Mouse (Mus musculus) kidney, postnatal 25 days (tissue): ENCODE results near the gene Nfasc.

Source experiments
- DNase-seq, 2 experiments: peaks; one replicate each; pipeline ENCODE4 v3.0.0; 2021; ENCODE audit warnings: mixed read lengths in 2 of 2

Nfasc gene

GRCm38 (mm10) chr1:132537736-132538135 is 203.9 kb downstream of the Nfasc start:
- DNase-seq: no peak

GRCm38 (mm10) chr1:132536416-132536815 is 205.2 kb downstream of the Nfasc start:
- no peak for DNase-seq

- no peak for DNase-seq
These were observed 206.1 kb downstream of the Nfasc start for GRCm38 (mm10) chr1:132535541-132535940.

GRCm38 (mm10) chr1:132533840-132534239 is 207.8 kb downstream of the Nfasc start:
- no peak for DNase-seq

GRCm38 (mm10) chr1:132532521-132532920 is 209.1 kb downstream of the Nfasc start:
- DNase-seq: no peak

GRCm38 (mm10) chr1:132530631-132531191 is 210.9 kb downstream of the Nfasc start:
- DNase-seq: no peak

GRCm38 (mm10) chr1:132528647-132529334 is 212.8 kb downstream of the Nfasc start:
- no peak for DNase-seq

GRCm38 (mm10) chr1:132528071-132528470 is 213.5 kb downstream of the Nfasc start:
- DNase-seq: no peak

GRCm38 (mm10) chr1:132525832-132526231 is 215.8 kb downstream of the Nfasc start:
- peak in 1 of 2 experiments; percentile 78 for DNase-seq

- DNase-seq: peak in 1 of 2 experiments; percentile 41
These were observed 217.7 kb downstream of the Nfasc start for GRCm38 (mm10) chr1:132523920-132524319.

GRCm38 (mm10) chr1:132523048-132523447 is 218.5 kb downstream of the Nfasc start:
- no peak for DNase-seq

- peak; percentile 70 to 80 for DNase-seq
These were observed 220.8 kb downstream of the Nfasc start for GRCm38 (mm10) chr1:132520764-132521163.

- peak; percentile 21 to 44 for DNase-seq
These were observed 221.9 kb downstream of the Nfasc start for GRCm38 (mm10) chr1:132519734-132520133.

GRCm38 (mm10) chr1:132518621-132519020 is 223.0 kb downstream of the Nfasc start:
- DNase-seq: peak in 1 of 2 experiments; percentile 37

GRCm38 (mm10) chr1:132516776-132517175 is 224.8 kb downstream of the Nfasc start:
- no peak for DNase-seq

GRCm38 (mm10) chr1:132515339-132515738 is 226.3 kb downstream of the Nfasc start:
- no peak for DNase-seq
